Mouse (Mus musculus): ENCODE data around the gene Soat2. TPM values are rescaled to one million over a fixed set of nuclear protein-coding genes. Genes with fewer than 3 reads are reported as not detected.
"Not testable (repeated sequence)": the region's sequence is repeated elsewhere in the genome, so short reads cannot be mapped to it uniquely, and the experiment has no call there.

Gene Soat2
- polyA plus RNA-seq, 1 experiment from 2014 or later, result 0.14 TPM

GRCm38 (mm10) chr15:102142914-102143912 is 7.1 kb upstream of the Soat2 start:
- Histone ChIP-seq H3K9ac (replicated peaks) (no peak overlapping the region), H3K4me3 (no peak overlapping the region), H3K27ac (replicated peaks) (no peak overlapping the region), H3K27me3 (peaks cover 47% of the 10 kb centered on the region), H3K36me3 (no peaks in the 10 kb centered on the region), H3K4me1 (peaks cover 9% of the 10 kb centered on the region), H3K9me3 (no peaks in the 10 kb centered on the region), H3K4me2 (replicated peaks) (no peak overlapping the region)
- 55% methylated on average over 23 of the region's 23 CpGs for WGBS
- ATAC-seq (ENCODE audit: low FRiP score, low read depth), result no peak

GRCm38 (mm10) chr15:102144274-102144711 is 6.0 kb upstream of the Soat2 start, which contains the start of gene Igfbp6:
Gene Igfbp6 (plus strand): TSS chr15:102144362.
- Histone ChIP-seq H3K9ac (replicated peaks) (peak within 1 kb of the TSS; percentile 37), H3K4me2 (replicated peaks) (peak within 1 kb of the TSS; percentile 39), H3K27me3 (peaks cover 47% of the 10 kb centered on the region), H3K36me3 (no peaks in the 10 kb centered on the region), H3K4me1 (peaks cover 9% of the 10 kb centered on the region), H3K4me3 (peak within 1 kb of the TSS; percentile 28), H3K9me3 (no peaks in the 10 kb centered on the region), H3K27ac (replicated peaks) (no peak within 1 kb of the TSS)
- ATAC-seq (ENCODE audit: low FRiP score, low read depth), result no peak
- 3% methylated on average over 22 of the region's 22 CpGs for WGBS

DNA sequence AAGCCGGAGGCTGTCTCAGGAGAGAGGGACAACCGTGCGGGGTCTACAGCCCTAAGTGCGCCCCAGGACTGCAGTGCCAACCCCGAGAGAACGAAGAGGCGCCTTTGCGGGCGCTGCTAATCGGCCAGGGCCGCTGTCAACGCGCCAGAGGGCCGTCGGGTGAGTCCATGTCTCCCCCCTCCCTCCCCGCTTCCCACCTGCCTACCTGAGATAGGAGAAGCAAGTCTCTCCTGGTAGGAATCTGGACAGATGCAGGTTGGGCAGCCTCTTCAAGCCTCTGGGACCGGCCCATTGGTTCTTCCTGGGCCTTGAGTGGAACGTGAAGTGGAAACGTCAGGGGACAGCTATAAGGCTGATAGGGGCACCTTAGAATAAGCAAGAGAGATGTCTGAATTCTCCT is 5.6 kb upstream of the Soat2 start:
- Histone ChIP-seq H3K4me2 (replicated peaks) (peak overlapping the region; percentile 39), H3K4me1 (peaks cover 11% of the 10 kb centered on the region), H3K9me3 (no peaks in the 10 kb centered on the region), H3K4me3 (peak overlapping the region; percentile 28), H3K36me3 (no peaks in the 10 kb centered on the region), H3K27ac (replicated peaks) (no peak overlapping the region), H3K9ac (replicated peaks) (peak overlapping the region; percentile 37), H3K27me3 (peaks cover 47% of the 10 kb centered on the region)
- 14% methylated on average over 19 of the region's 19 CpGs for WGBS
- no peak for ATAC-seq (ENCODE audit: low FRiP score, low read depth)

DNA sequence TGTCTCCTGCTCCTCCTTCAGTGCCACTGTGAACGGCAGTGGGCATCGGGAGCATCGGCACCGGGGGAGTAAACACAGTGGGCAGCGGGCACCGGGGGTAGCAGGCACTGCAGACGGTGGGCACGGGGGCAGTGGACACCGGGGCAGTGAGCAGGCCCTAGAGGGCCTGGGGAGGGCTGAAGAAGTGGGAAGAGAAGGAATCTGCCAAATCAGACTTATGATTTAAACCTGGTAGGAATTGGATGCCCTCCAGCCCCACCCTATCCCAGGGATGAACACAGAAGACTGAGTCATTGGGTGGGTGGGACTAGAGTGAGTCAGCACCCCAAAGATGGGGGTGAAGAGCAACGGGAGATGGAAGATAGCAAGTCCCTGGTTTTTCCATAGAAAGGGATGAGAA is 5.0 kb upstream of the Soat2 start:
- H3K9me3 ChIP-seq, result no peaks in the 10 kb centered on the region
- H3K4me2 ChIP-seq (replicated peaks), result no peak overlapping the region
- H3K4me3 ChIP-seq, result no peak overlapping the region
- H3K9ac ChIP-seq (replicated peaks), result no peak overlapping the region
- no peaks in the 10 kb centered on the region for H3K36me3 ChIP-seq
- H3K27me3 ChIP-seq, result peaks cover 47% of the 10 kb centered on the region
- ATAC-seq (ENCODE audit: low FRiP score, low read depth), result no peak
- H3K27ac ChIP-seq (replicated peaks), result no peak overlapping the region
- 88% methylated on average over 10 of the region's 10 CpGs for WGBS
- peaks cover 11% of the 10 kb centered on the region for H3K4me1 ChIP-seq

DNA sequence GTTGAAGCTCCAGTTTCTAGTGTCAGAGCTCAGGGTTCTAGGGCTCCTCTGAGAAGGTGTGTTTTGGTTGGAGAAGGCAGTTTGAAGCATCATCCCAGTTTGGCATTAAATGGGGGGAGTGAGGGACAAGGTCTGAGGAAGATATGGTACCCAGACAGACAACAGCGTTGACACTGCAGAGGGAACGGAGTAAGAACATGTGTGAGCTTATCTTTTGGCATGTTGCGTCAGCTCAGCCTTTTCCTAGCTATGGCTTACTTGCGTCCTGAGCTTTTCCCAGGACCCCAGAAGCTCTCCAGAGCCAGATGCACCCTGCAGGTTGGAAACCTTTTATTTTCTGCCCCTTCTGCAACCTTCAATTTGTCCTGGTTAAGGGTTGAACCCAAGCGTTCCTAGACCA is 4.2 kb upstream of the Soat2 start:
- Histone ChIP-seq H3K4me3 (no peak overlapping the region), H3K4me1 (peaks cover 11% of the 10 kb centered on the region), H3K9me3 (no peaks in the 10 kb centered on the region), H3K27ac (replicated peaks) (no peak overlapping the region), H3K27me3 (peaks cover 47% of the 10 kb centered on the region), H3K9ac (replicated peaks) (no peak overlapping the region), H3K4me2 (replicated peaks) (no peak overlapping the region), H3K36me3 (no peaks in the 10 kb centered on the region)
- 88% methylated on average over 5 of the region's 5 CpGs for WGBS
- no peak for ATAC-seq (ENCODE audit: low FRiP score, low read depth)

GRCm38 (mm10) chr15:102146882-102147281 is 3.4 kb upstream of the Soat2 start:
- Histone ChIP-seq H3K36me3 (no peaks in the 10 kb centered on the region), H3K27me3 (peaks cover 43% of the 10 kb centered on the region), H3K27ac (replicated peaks) (no peak overlapping the region), H3K9me3 (no peaks in the 10 kb centered on the region), H3K4me1 (peaks cover 11% of the 10 kb centered on the region), H3K4me2 (replicated peaks) (no peak overlapping the region), H3K9ac (replicated peaks) (no peak overlapping the region), H3K4me3 (no peak overlapping the region)
- ATAC-seq (ENCODE audit: low FRiP score, low read depth), result no peak
- WGBS, result 16% methylated on average over 1 of the region's 1 CpGs

DNA sequence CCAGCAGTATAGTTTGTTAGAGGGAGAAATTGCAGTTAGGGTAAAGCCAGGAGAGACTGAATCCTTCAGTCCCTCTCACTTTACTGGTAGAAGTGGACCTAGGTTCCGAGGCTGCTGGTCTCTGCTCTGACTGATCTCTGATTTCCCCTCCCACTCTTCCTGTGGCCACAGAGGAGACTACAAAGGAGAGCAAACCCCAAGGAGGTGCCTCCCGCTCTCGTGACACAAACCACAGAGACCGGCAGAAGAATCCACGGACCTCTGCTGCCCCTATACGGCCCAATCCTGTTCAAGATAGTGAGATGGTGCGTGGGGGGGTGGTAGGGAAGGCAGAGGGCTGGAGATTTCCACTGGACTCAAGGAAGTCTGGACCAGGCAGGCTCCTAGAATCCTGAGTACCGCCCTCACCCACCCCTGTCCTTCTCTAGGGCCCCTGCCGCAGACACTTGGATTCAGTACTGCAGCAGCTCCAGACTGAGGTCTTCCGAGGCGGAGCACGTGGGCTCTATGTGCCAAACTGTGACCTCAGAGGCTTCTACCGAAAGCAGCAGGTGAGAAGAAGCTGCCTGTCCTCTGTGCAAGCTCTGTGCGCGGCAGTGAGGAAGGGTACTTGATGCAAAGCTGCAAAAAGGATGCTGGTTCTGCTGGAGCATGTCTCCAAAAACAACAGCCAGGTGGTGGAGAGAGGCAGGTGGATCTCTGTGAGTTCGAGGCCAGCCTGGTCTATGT is 2.5 kb upstream of the Soat2 start:
- no peak overlapping the region for H3K4me3 ChIP-seq
- no peak overlapping the region for H3K27ac ChIP-seq (replicated peaks)
- WGBS, result 74% methylated on average over 16 of the region's 16 CpGs
- no peak overlapping the region for H3K4me2 ChIP-seq (replicated peaks)
- no peaks in the 10 kb centered on the region for H3K36me3 ChIP-seq
- H3K9ac ChIP-seq (replicated peaks), result no peak overlapping the region
- H3K27me3 ChIP-seq, result peaks cover 34% of the 10 kb centered on the region
- ATAC-seq (ENCODE audit: low FRiP score, low read depth), result no peak
- H3K9me3 ChIP-seq, result no peaks in the 10 kb centered on the region
- peaks cover 11% of the 10 kb centered on the region for H3K4me1 ChIP-seq

GRCm38 (mm10) chr15:102149561-102149960 is 765 bp upstream of the Soat2 start:
- WGBS, result 62% methylated on average over 4 of the region's 4 CpGs
- Histone ChIP-seq H3K27me3 (peaks cover 17% of the 10 kb centered on the region), H3K27ac (replicated peaks) (no peak overlapping the region), H3K4me1 (peaks cover 5% of the 10 kb centered on the region; the same call in 1 of the 2 replicates), H3K36me3 (no peaks in the 10 kb centered on the region), H3K9ac (replicated peaks) (no peak overlapping the region), H3K9me3 (no peaks in the 10 kb centered on the region), H3K4me2 (replicated peaks) (no peak overlapping the region), H3K4me3 (no peak overlapping the region)
- ATAC-seq (ENCODE audit: low FRiP score, low read depth), result no peak

GRCm38 (mm10) chr15:102152646-102153045 is 2.3 kb downstream of the Soat2 start:
- H3K4me1 ChIP-seq, result peaks cover 8% of the 10 kb centered on the region
- H3K9ac ChIP-seq (replicated peaks), result no peak overlapping the region
- no peak overlapping the region for H3K4me2 ChIP-seq (replicated peaks)
- no peaks in the 10 kb centered on the region for H3K9me3 ChIP-seq
- no peaks in the 10 kb centered on the region for H3K27me3 ChIP-seq
- no peak overlapping the region for H3K4me3 ChIP-seq
- H3K36me3 ChIP-seq, result no peaks in the 10 kb centered on the region
- ATAC-seq (ENCODE audit: low FRiP score, low read depth), result no peak
- no peak overlapping the region for H3K27ac ChIP-seq (replicated peaks)
- 25% methylated on average over 4 of the region's 4 CpGs for WGBS

DNA sequence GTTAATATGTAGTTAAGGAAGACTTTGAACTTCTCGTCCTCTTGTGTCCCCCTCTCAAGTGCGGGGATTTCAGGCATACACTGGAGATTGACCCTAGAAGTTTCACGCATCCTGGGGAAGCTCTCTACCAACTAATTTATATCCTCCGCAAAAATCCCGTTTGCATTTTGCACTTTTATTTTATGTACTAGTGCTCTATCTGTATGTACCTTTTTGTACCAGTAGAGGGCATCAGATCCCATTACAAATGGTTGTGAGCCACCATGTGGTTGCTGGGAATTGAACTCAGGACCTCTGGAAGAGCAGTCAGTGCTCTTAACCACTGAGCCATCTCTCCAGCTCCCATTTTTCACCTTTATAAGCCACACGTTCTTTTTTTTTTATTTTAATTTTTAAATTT is 4.7 kb downstream of the Soat2 start:
- H3K4me2 ChIP-seq (replicated peaks); H3K27ac ChIP-seq (replicated peaks); H3K27me3 ChIP-seq; H3K4me1 ChIP-seq; H3K4me3 ChIP-seq; H3K9me3 ChIP-seq; H3K9ac ChIP-seq (replicated peaks); H3K36me3 ChIP-seq; ATAC-seq (ENCODE audit: low FRiP score, low read depth): not testable (repeated sequence)
- 89% methylated on average over 6 of the region's 6 CpGs for WGBS

GRCm38 (mm10) chr15:102156836-102157235 is 6.5 kb downstream of the Soat2 start:
- WGBS, result 24% methylated on average over 20 of the region's 20 CpGs
- Histone ChIP-seq H3K27ac (replicated peaks) (no peak overlapping the region), H3K36me3 (no peaks in the 10 kb centered on the region), H3K9ac (replicated peaks) (no peak overlapping the region; the same call in 1 of the 2 replicates), H3K4me3 (no peak overlapping the region), H3K4me1 (peaks cover 6% of the 10 kb centered on the region), H3K27me3 (no peaks in the 10 kb centered on the region), H3K4me2 (replicated peaks) (no peak overlapping the region), H3K9me3 (no peaks in the 10 kb centered on the region)
- 0 out of 2 replicates have a peak, but pooled peaks have one; percentile 23 for ATAC-seq (ENCODE audit: low FRiP score, low read depth)
